Mouse (Mus musculus) Muller cell, postnatal 12 days (primary cell): ENCODE measurements at regions not wholly inside any gene's neighbourhood (a gene's known extent, or its start where the extent isn't known, plus 50 kb on each side); places are given as distances from the start of the nearest gene placed in this dataset.

Experiments
- DNase-seq: peaks from one replicate; pipeline ENCODE4 v3.0.0-alpha.2; 2015; ENCODE audit errors: inconsistent ontology term

GRCm38 (mm10) chr10:120556116-120556515 lies 79.8 kb upstream of the Hmga2 start:
- no peak for DNase-seq

- DNase-seq = peak; percentile 39
Observed at GRCm38 (mm10) chr10:120553097-120553453, 76.8 kb upstream of the Hmga2 start.

DNA sequence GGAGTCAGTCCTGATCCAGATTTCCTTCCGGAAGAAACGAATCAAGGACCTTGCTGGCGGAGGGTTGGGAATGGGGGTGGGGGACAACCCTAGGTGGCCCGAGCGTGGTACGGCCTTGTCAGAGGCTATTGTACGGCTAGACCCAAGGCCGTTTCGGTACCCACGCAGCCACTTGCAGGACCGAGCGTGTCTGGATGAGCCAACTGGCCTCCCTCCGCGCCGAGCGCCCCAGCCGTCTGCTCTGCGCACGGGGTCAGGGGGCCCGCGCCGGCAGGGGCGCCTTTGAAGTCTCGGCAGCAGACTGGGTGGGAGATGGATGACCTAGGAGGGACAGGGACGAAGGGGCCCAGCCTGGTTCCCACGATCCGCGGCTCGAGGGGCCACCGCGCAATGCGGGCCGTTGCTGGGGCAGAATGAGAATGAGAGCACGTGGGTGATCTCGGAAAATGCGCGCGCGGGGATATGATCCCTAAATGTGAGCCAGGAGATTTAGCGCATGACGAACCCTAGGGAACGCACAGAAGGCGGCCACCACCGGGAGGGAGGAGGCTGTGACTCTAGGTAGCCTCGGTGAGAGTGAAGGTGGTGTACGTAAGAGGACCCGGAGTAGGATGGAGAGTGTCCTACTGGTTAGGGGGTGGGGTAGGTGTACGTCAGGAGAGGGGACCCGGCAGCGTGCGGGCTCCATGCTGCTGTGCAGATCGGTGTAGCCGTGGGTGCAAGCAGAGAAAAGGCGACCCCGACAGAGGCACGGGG lies 76.2 kb upstream of the Hmga2 start:
- DNase-seq = peak; percentile 63

DNA sequence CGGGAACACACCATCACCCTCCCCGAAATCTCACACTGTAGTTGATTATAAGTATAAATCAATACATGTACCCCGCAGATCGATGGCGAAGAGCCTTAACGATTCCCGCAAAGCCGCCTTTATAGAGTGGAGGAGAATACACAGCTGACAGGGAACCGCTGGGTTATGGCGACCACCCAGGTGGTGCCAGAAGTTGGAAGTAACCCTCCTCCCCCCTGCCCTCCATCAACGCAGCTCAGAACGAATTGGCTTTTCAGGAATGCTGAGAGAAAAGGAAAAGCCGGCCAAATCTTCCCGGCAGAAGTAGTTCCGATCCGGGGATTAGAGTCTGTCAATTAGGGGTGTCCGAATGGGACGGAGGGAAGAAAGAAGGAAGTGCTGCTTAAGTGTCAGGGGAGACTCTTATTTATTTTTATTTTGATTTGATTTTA lies 75.6 kb upstream of the Hmga2 start:
- peak; percentile 37 for DNase-seq

DNA sequence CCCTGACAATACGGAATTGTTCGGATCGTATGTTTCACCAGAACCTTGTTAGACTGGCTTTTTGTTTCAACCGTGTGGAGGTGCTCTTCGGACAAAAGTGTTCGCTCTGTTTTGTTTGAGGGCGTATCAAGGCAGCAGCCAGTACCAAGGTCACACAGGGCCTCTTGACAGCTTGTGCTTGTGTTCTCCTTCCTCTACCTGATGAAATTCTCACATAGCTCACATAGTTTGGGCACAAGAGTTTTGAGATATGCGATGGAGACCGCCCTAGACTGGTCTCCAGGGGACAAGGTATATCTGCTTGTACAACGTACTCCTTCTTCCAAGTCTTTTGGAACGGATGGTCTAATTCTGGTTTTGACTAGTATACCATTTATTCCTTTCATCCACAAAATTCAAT lies 70.9 kb upstream of the Hmga2 start:
- no peak for DNase-seq

DNA sequence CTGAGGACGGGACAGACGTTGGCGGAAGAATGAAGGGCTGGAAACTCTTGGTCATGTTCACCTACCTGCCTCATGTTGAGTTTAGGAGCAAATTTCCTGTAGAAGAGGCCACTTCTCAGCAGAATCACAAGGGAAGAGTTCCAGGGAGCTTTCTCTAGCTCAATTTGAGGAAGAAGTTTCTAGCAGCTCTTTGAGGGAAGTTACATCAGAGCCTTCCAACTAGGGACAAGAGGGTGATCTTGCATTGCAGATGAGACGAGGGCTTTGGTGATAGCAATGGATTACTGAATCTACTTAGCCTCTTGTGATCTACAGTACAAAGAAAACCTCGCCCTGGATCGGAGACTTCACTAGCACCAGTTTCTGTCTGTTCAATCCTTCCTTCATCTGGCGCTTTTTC lies 65.3 kb upstream of the Hmga2 start:
- DNase-seq = no peak

DNA sequence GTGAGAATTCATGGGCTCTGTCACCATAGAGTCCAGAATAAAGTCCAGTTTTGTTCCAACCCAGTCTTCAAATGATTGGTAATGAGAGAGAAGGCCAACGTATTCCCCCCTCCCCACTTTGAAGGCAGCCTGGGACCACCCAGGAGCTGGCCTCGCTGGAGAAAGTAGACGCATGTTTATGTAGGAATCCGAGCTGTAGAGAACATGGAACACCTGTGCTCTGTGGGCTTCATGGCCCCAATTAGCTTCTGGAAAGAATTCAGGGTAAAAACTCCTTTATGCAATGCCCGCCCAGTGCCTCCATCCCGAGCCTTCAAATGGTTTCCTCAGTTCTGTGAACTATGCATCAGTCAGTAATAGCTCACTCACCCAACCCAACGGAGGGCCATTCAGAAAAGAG lies 62.3 kb upstream of the Hmga2 start:
- DNase-seq = no peak

- DNase-seq = no peak
Observed at GRCm38 (mm10) chr10:120528406-120528805, 52.1 kb upstream of the Hmga2 start.

DNA sequence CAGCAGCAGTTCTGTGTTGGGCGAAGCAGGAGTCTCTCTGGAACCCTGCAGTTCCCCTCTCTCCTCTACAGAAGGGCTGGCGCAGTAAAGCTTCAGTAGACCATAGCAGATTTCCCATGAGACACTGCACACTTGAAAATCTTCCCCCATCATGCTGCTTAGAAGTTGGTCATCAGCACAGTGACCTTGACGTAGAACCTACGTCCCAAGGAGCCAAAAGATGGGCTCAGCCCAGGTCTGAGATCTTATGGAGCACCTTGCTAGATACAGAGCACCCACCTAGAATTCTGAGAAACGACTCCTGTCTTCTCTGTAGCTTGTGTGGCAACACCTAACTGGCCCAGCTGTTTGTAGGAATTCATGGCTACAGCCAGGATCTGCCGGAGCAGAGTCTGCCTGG lies 51.7 kb upstream of the Hmga2 start:
- DNase-seq = no peak

- DNase-seq = no peak
Observed at GRCm38 (mm10) chr10:120526991-120527390, 50.7 kb upstream of the Hmga2 start.
